Mouse (Mus musculus) stomach, postnatal 0 days (tissue): ENCODE measurements at regions not wholly inside any gene's neighbourhood (a gene's known extent, or its start where the extent isn't known, plus 50 kb on each side); places are given as distances from the start of the nearest gene placed in this dataset.

Source experiments
- ATAC-seq: fragments of 200-750 bp; cut with Nextera tagmentation; 2 replicates; pipeline ENCODE4 v1.8.0; 2017; ENCODE audit not compliant: low FRiP score, low TSS enrichment
- DNase-seq: peaks from one replicate; pipeline ENCODE4 v3.0.0-alpha.2; 2016; ENCODE audit warnings: low spot score
- H3K27ac ChIP-seq: fragments of 300-500 bp; sonication (generic); replicated peaks from 2 replicates; pipeline ENCODE4 v1.5.1; 2014; ENCODE audit warnings: mild to moderate bottlenecking, control low read depth
- H3K27me3 ChIP-seq: fragments of 300-500 bp; sonication (generic); 2 replicates; pipeline ENCODE4 v1.6.1; 2014; ENCODE audit warnings: low read length; ENCODE audit not compliant: control insufficient read depth, insufficient read depth
- H3K36me3 ChIP-seq: fragments of 300-500 bp; sonication (generic); 2 replicates; pipeline ENCODE4 v1.6.1; 2014; ENCODE audit warnings: low read length, mixed read lengths; ENCODE audit not compliant: control insufficient read depth, insufficient read depth
- H3K4me1 ChIP-seq: fragments of 300-500 bp; sonication (generic); replicated peaks from 2 replicates; pipeline ENCODE4 v1.6.1; 2014; ENCODE audit warnings: antibody characterized with exemption; ENCODE audit not compliant: control insufficient read depth, insufficient read depth
- H3K4me2 ChIP-seq: fragments of 300-500 bp; sonication (generic); replicated peaks from 2 replicates; pipeline ENCODE4 v1.6.1; 2014; ENCODE audit warnings: low read depth, mild to moderate bottlenecking, control low read depth, moderate library complexity
- H3K4me3 ChIP-seq: fragments of 300-500 bp; sonication (generic); 2 replicates; pipeline ENCODE4 v1.5.1; 2014; ENCODE audit warnings: low read depth, low read length, control low read depth
- H3K9ac ChIP-seq: fragments of 300-500 bp; sonication (generic); 2 replicates; pipeline ENCODE4 v1.6.1; 2014; ENCODE audit warnings: mild to moderate bottlenecking, low read length, control low read depth, mixed read lengths
- H3K9me3 ChIP-seq: fragments of 300-500 bp; sonication (generic); 2 replicates; pipeline ENCODE4 v1.6.1; 2016; ENCODE audit warnings: low read length; ENCODE audit not compliant: control insufficient read depth
- CTCF ChIP-seq: IDR thresholded peaks from 2 replicates; pipeline ENCODE4 v1.5.1; 2016; ENCODE audit warnings: antibody characterized with exemption, low read depth, mild to moderate bottlenecking, moderate library complexity
- EP300 ChIP-seq: optimal IDR thresholded peaks from 2 replicates; pipeline ENCODE3; 2016; ENCODE audit warnings: antibody characterized with exemption
- WGBS: fragments of 180-500 bp; shearing (Covaris S2); extraction: QIAGEN DNeasy Blood & Tissue Kit; methylation state at CpG from one replicate; pipeline ENCODE4 v1.1.7; 2014; 5-methylcytosine and 5-hydroxymethylcytosine counted together

- ATAC-seq: no peak
- Histone ChIP-seq H3K9me3 (no peaks in the 10 kb centered on the region), H3K27me3 (no peaks in the 10 kb centered on the region), H3K4me3 (no peak overlapping the region), H3K27ac (no peak overlapping the region), H3K4me2 (no peak overlapping the region), H3K36me3 (no peaks in the 10 kb centered on the region), H3K4me1 (no peaks in the 10 kb centered on the region), H3K9ac (no peak overlapping the region)
- 78% methylated on average over 6 of the region's 6 CpGs for WGBS
- DNase-seq: no peak
- TF ChIP-seq CTCF (no peak), EP300 (no peak)
These were observed 344.5 kb downstream of the Mex3b start for GRCm38 (mm10) chr7:83211611-83212010.

DNA sequence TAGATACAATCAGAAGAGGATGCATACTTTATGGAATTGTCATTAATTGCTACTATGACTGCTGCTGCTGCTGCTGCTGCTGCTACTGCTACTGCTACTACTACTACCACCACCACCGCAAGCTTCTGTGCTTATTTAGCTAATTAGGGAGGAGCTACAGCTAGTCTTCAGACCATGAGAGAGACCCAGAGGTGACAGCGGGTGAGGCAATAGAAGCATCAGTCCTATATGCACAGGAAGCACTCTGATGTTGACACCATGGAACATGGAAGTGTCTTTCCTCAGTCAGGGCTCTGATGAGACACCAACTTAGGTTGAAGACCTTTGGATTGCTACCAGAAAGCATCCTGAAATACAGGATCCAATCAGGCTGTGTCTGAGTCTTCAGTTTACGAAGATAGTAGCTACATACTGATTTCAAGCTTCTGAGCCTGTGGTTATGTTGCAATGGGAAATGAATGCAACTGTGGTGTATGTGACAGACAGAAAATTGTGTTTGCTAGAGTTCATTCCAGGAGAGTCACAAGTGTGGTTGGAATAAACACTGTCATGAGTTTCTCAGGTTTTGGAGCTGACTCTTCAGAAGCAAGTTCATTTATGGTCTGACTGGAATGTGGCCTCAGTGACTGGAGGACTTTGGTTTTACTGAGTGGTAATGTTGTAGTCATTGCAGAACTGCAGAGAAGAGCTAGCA lies 355.0 kb downstream of the Mex3b start:
- Histone ChIP-seq H3K4me1 (no peaks in the 10 kb centered on the region), H3K36me3 (no peaks in the 10 kb centered on the region), H3K27me3 (no peaks in the 10 kb centered on the region), H3K27ac (no peak overlapping the region), H3K4me2 (no peak overlapping the region), H3K4me3 (no peak overlapping the region), H3K9me3 (no peaks in the 10 kb centered on the region), H3K9ac (no peak overlapping the region)
- ATAC-seq (no peak), DNase-seq (no peak)
- TF ChIP-seq CTCF: no peak
- no peak for TF ChIP-seq EP300
- 80% methylated on average over 3 of the region's 3 CpGs for WGBS

- no peak overlapping the region for H3K4me3 ChIP-seq
- TF ChIP-seq CTCF (no peak), EP300 (no peak)
- WGBS: 49% methylated on average over 7 of the region's 7 CpGs
- no peaks in the 10 kb centered on the region for H3K36me3 ChIP-seq
- H3K4me2 ChIP-seq: no peak overlapping the region
- no peak overlapping the region for H3K27ac ChIP-seq
- no peak overlapping the region for H3K9ac ChIP-seq
- H3K4me1 ChIP-seq: no peaks in the 10 kb centered on the region
- H3K9me3 ChIP-seq: no peaks in the 10 kb centered on the region
- DNase-seq: no peak
- ATAC-seq: no peak
- H3K27me3 ChIP-seq: no peaks in the 10 kb centered on the region
These were observed 357.2 kb upstream of the Tmc3 start for GRCm38 (mm10) chr7:83227262-83228108.

- 68% methylated on average over 3 of the region's 3 CpGs for WGBS
- Histone ChIP-seq H3K4me1 (no peaks in the 10 kb centered on the region), H3K27ac (no peak overlapping the region), H3K9ac (no peak overlapping the region), H3K4me2 (no peak overlapping the region), H3K9me3 (no peaks in the 10 kb centered on the region), H3K36me3 (no peaks in the 10 kb centered on the region), H3K27me3 (no peaks in the 10 kb centered on the region), H3K4me3 (no peak overlapping the region)
- ATAC-seq (no peak), DNase-seq (no peak)
- TF ChIP-seq CTCF (no peak), EP300 (no peak)
These were observed 354.0 kb upstream of the Tmc3 start for GRCm38 (mm10) chr7:83230496-83231325.

DNA sequence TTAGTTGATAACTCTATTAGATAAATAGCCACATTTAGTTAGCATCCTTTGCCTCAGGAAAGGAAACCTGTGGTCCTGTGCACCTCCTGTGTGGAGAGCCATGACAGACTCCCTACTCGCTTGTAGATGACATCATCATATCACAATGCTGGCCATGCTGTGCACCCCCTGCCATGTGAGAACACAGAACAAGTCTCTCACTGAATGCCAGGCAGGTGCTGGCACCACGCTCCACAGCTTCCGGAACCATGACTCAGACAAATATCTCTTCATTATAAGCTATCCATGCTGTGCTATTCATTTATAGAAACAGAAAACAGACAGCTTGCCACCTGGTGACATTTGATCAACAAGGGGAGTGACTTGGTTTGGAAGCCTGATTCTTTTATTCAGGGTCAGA lies 349.1 kb upstream of the Tmc3 start:
- Histone ChIP-seq H3K4me2 (no peak overlapping the region), H3K4me3 (no peak overlapping the region), H3K9ac (no peak overlapping the region), H3K27ac (no peak overlapping the region), H3K36me3 (no peaks in the 10 kb centered on the region), H3K9me3 (no peaks in the 10 kb centered on the region), H3K4me1 (no peaks in the 10 kb centered on the region), H3K27me3 (no peaks in the 10 kb centered on the region)
- ATAC-seq (no peak), DNase-seq (no peak)
- 79% methylated on average over 3 of the region's 3 CpGs for WGBS
- TF ChIP-seq EP300: no peak
- no peak for TF ChIP-seq CTCF
